Mouse (Mus musculus) intestine, embryonic 15.5 days (tissue): Measurements from ENCODE around the gene Olfr113. TPM values are rescaled to one million over a fixed set of nuclear protein-coding genes. Genes with fewer than 3 reads are reported as not detected.

ENCODE experiments used
- polyA plus RNA-seq: library from polyadenylated mRNA; unstranded; fragments of >200 nt; fragmentation: Nextera tagmentation; extraction: Ambion mirVana; gene quantifications from 2 replicates; pipeline ENCODE4 v1.2.1, GENCODE M21; 2015

Gene Olfr113
- polyA plus RNA-seq, 1 experiment from 2014 or later, result not detected

Other genes starting within 250 kb of the Olfr113 start
- gene Olfr103, start 238.0 kb downstream of the Olfr113 start, polyA plus RNA-seq, result not detected in 2 replicates
- gene Olfr104-ps, start 218.1 kb downstream of the Olfr113 start, polyA plus RNA-seq, result not detected in 2 replicates
- gene Olfr105-ps, start 198.6 kb downstream of the Olfr113 start, polyA plus RNA-seq, result not detected in 2 replicates
- not detected in 2 replicates for gene Olfr106-ps, start 187.3 kb downstream of the Olfr113 start, polyA plus RNA-seq
- gene Olfr107, start 178.4 kb downstream of the Olfr113 start, polyA plus RNA-seq, result not detected in 2 replicates
- gene Olfr108, start 132.2 kb downstream of the Olfr113 start, polyA plus RNA-seq, result not detected in 2 replicates
- not detected in 2 replicates for gene Olfr109, start 118.7 kb downstream of the Olfr113 start, polyA plus RNA-seq
- not detected in 2 replicates for gene H2-M2, start 94.1 kb downstream of the Olfr113 start, polyA plus RNA-seq
- gene Olfr110, start 85.2 kb downstream of the Olfr113 start, polyA plus RNA-seq, result not detected in 2 replicates
- 0.09 TPM in 1 of 2 replicates, not detected in the other for gene Olfr111, start 69.6 kb downstream of the Olfr113 start, polyA plus RNA-seq
- not detected in 2 replicates for gene Olfr112, start 8.2 kb downstream of the Olfr113 start, polyA plus RNA-seq
- gene Olfr114, start 15.1 kb upstream of the Olfr113 start, polyA plus RNA-seq, result not detected in 2 replicates
- gene Olfr115, start 49.4 kb upstream of the Olfr113 start, polyA plus RNA-seq, result not detected in 2 replicates
- not detected in 2 replicates for gene Olfr116, start 49.5 kb upstream of the Olfr113 start, polyA plus RNA-seq
- gene Olfr117, start 86.1 kb upstream of the Olfr113 start, polyA plus RNA-seq, result not detected in 2 replicates
- gene Olfr118, start 89.3 kb upstream of the Olfr113 start, polyA plus RNA-seq, result not detected in 2 replicates
- gene Olfr119, start 118.9 kb upstream of the Olfr113 start, polyA plus RNA-seq, result not detected in 2 replicates
- gene Olfr120, start 144.1 kb upstream of the Olfr113 start, polyA plus RNA-seq, result not detected in 2 replicates
- gene Olfr121, start 171.2 kb upstream of the Olfr113 start, polyA plus RNA-seq, result not detected in 2 replicates
- not detected in 2 replicates for gene Olfr122, start 190.9 kb upstream of the Olfr113 start, polyA plus RNA-seq
- not detected in 2 replicates for gene Olfr123, start 215.9 kb upstream of the Olfr113 start, polyA plus RNA-seq
- not detected in 2 replicates for gene Olfr124, start 222.2 kb upstream of the Olfr113 start, polyA plus RNA-seq